Mouse (Mus musculus) left cerebral cortex, postnatal 36 days (tissue): Measurements from ENCODE around the gene Kifc3. TPM values are rescaled to one million over a fixed set of nuclear protein-coding genes. Genes with fewer than 3 reads are reported as not detected.
"Not testable (repeated sequence)": the region's sequence is repeated elsewhere in the genome, so short reads cannot be mapped to it uniquely, and the experiment has no call there.

Experiments
- DNase-seq, 2 experiments: peaks; one replicate each; pipeline ENCODE4 v3.0.0; 2021 to 2022; ENCODE audit warnings: low spot score in 2 of 2, mixed read lengths in 1 of 2
- intact Hi-C: fragments of 180-260 bp; cut with DNase I; formaldehyde crosslinking; loops from one replicate; pipeline ENCODE4 v1.15.1; 2025
- total RNA-seq, 2 experiments: library from RNA; stranded (reverse); gene quantifications; 2 replicates each; pipeline ENCODE4 v1.2.3; 2021

The Kifc3 gene
- 10 to 100 TPM; 51.8 to 59.0 TPM for total RNA-seq

DNA sequence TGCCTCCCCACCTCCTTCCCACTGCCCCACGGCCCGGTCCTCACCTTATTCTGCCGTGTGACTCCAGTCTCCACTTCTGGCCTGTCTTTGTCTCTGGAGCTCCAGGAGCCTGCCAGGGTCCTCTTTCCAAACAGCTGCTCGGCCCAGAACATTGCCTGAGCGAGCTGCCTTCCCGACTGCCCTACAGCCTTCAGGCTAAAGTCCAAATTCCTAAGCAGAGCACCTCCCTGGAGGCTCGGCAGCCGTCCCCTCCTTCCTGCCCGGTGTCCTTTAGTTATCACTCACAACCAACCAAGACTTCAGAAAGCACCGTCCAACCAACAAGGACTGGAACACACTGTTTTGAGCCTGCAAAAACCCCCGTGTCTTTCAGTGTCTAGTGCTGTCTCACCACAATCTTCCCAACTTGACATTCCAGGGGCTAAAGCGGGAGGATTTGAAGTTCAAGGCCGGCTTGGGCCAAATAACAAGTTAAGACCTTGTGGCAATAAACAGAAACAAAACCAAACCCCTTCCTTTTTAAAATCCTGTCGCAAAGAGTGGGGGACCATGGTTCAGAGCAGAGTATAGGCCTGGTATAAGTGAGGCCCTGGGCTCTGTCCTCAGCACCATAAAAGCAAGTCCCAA is at the start of gene Kifc3:
Gene Kifc3, minus strand, starts transcription at position 164 of the 627 bp plus-strand sequence.
- intact Hi-C loops: loop anchor here (10.0 kb wide), 2 partner anchors 68 to 98 kb away; no protein-coding TSS in a partner anchor
- no peak for DNase-seq

DNA sequence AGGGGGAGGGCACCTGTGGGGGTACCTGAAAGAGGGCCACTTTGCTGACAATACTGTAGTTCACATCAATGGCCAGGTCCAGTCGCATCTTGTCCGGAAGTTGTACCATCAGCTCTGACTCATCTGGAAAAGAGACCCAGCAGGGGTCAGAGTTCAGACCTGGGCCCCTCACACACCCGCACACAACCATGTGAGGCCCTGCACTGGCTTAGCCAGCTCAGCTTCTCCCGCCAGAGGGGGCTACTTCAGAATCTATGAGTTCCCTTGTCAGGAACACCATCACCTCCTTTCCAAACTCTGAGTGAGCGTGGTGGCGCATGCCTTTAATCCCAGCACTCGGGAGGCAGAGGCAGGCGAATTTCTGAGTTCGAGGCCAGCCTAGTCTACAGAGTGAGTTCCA is 49.4 kb upstream of the Kifc3 start:
- intact Hi-C loops: no loop called here
- DNase-seq: no peak

DNA sequence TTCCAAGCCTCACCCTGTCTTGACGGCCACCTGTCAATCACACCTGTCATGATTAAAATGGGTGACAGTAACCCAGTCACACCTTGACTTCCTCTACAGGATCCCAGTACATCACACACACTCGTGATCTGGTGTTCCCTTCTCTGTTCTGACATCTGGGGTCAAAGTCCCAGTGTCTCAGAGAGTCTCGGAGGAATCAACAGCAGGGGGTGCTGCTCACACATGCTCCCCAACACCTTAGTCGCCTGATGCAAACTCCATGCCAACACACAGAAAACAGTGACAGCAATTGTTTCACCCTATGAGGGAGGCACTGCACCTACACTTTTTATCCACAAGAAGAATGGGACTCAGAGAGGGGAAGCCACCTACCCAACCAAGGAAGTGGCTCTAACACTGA is 47.2 kb upstream of the Kifc3 start:
- intact Hi-C loops: loop anchor here (5.0 kb wide), 1 partner anchor 182 kb away; the partner anchor contains the start of gene Cfap20
- DNase-seq: no peak

DNA sequence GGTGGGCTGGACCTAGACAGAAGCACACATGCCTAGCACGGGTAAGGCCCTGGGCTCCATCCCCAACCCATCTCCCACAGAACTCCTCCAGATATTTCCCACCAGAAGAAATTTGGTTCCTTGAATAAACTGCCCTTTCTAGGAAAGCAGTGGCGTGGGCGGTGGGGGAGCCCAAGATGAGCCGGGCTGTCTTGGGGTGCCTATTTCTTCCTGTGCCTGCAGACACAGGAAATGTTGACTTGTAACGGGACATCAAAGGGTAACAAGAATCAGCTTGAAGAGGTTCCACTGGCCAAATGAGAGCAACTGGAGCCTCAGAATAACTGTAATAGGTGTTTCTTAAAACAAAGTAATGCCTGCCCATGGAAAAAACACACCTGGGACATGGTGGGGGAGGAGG is 44.7 kb upstream of the Kifc3 start:
- intact Hi-C loops: loop anchor here (5.0 kb wide), 1 partner anchor 185 kb away; the partner anchor contains the start of gene Cfap20
- DNase-seq: no peak

DNA sequence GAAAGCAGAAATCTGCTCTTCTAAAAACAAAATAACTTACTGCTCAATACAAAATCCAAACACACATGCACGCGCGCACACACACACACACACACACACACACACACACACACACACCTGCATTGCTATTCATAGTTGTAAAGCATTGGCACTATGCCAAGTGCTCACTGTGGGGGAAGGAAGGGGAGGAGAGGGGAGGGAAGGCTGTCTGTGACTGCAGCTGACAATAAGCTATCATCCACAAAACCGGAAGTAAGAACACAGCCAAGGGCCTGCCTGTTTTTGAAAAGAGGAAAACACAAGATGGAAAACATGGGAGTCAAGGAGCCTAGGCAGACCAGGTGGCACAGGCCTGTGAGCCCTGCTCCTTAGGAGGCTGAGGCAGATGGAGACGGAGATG is 42.6 kb upstream of the Kifc3 start:
- DNase-seq: no peak
- intact Hi-C loops: loop anchor here (5.0 kb wide), 1 partner anchor 187 kb away; the partner anchor contains the start of gene Cfap20

DNA sequence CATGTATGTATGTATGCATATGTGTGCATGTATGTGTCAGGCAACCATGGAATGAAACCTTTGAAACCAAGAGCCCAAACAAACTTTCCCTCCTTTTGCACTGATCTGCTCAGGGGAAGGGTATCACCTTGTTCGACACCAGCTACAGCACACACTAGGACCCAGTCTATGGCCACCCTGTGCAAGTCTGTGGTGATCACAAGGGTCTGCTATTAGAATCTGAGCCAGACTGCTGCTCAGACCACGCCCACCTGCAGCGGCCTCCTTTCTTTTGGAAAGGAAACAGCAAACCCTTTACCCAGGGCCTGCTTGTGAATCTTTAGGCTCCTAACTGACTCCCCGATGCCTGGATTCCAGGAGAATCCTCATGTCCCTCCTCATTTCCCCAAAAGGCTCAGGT is 41.2 kb upstream of the Kifc3 start:
- intact Hi-C loops: no loop called here
- DNase-seq: no peak

DNA sequence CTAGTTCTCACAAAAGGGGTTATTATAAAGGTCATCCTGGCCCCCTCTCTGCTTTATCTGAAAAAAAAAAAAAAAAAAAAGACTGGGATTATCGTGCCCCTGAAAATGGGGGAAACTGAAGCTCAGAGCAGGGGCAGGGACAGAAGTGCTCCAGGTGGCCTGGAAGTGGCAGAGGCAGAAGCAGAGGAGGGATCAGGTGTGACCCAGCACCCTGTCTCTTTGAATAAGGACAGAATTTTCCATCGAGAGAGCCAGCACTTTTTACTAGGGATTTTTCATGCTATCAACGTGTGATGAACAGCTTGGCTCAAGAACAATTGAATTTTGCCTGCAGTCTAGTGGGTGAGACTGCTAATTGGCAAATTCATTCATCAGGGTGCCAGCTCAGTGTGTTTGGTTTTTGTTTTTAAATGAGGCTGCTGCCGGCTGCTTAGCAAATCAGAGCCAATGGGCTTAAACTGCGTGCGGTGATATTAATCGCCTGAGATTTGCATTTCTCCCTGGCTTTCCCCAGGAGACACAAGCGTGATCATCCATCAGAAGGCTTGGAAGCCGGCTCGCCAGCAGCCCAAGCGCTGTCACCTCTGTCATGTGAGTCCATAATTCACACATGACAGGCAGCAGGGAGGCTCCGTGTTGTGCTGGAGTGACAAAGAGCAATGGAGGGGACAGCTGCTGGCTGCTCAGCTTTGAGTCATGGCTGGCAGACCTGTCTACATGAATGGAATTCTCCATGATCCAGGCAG is 40.4 kb upstream of the Kifc3 start:
- DNase-seq: peak in 1 of 2 experiments; percentile 22
- intact Hi-C loops: no loop called here

DNA sequence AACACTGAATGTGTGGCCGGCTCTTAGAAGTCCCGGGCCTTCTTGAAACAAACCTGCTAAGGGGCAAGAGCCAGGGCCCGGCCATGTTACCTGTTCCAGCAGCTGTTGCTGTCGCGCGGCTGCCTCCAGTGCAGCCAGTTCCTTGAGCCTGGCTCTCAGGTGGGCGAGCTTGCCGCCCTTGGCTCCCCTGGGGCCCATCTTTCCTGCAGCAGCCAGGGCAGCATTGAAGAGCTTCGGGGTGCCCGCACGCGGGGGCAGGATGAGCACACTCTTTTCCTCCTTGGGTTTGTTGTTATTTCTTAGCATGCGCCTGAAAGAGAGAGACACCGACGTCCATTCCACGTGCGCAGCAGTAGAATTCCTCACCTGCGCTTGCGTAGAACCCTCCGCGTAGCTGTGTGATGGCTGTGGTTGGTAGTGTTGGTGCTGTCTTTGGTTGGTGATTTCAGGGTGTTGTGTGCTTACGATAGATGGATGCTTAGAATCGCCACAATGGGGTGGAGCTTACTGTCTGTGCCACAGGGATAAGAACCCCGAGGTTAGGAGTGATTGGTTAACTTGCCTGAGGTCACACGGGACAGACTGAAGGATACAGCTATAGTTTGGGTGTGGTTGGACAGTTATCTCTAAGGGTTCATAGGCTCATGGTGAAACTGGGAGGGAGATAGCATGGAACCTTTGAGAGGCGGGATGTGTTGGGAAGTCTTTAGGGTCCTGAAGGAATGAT is 39.6 kb upstream of the Kifc3 start:
- no peak for DNase-seq
- intact Hi-C loops: no loop called here

DNA sequence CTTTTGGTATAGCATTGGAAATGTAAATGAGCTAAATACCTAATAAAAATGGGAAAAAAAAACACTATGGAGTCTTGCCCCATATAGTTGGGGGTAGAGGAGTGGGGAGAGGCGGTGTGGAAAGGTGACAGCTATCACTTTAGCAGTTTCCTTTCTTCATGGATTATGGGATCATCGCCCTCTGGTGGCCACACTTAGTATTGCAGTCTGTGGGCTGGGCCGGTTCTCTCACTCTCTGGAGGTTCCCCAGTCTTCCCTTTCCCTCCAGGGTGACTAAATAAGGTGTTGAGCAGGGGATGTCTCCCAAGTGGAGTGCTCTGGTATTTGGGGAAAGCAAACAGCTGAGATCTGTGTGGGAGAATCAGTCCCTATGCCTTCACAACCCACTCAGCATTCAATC is 33.1 kb upstream of the Kifc3 start:
- intact Hi-C loops: no loop called here
- peak; percentile 53 to 73 for DNase-seq

DNA sequence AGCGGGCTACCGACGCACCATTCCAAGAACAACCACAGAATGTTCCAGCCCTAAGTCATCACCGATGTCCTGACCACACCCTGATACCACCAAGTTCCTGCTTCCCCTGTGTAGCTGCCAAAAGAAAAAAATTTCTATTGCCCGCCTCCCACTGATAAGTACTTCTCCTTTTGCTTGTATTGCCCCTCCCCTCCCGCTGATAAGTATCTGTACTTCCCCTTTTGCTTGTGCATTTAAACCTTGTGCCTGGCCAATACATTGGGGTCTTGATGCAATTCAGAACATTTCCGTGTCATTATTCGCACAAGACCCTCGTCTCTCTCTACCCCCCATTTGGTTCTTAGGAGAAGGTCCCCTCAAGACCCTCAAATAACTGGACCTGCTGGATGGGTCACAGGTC is 27.5 kb upstream of the Kifc3 start:
- intact Hi-C loops: not testable (repeated sequence)

DNA sequence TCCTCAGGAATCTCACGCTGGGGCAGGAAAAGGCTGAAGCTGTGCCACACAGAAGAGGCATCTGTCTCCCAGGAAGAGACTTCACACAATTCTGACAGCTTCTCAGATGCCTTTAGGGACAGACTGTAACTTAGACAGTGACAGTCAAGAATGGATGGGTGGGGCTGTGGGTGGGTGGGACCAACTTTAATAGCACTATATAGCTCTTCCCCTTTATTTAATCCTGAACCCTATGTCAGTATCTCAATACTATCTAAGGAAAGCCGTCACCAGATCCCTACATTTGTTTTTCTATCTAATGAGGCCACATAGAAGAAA is 24.5 kb upstream of the Kifc3 start:
- DNase-seq: no peak
- intact Hi-C loops: no loop called here

More for the DNA sequence above, 27.5 kb upstream of the Kifc3 start:
- DNase-seq: not testable (repeated sequence)

DNA sequence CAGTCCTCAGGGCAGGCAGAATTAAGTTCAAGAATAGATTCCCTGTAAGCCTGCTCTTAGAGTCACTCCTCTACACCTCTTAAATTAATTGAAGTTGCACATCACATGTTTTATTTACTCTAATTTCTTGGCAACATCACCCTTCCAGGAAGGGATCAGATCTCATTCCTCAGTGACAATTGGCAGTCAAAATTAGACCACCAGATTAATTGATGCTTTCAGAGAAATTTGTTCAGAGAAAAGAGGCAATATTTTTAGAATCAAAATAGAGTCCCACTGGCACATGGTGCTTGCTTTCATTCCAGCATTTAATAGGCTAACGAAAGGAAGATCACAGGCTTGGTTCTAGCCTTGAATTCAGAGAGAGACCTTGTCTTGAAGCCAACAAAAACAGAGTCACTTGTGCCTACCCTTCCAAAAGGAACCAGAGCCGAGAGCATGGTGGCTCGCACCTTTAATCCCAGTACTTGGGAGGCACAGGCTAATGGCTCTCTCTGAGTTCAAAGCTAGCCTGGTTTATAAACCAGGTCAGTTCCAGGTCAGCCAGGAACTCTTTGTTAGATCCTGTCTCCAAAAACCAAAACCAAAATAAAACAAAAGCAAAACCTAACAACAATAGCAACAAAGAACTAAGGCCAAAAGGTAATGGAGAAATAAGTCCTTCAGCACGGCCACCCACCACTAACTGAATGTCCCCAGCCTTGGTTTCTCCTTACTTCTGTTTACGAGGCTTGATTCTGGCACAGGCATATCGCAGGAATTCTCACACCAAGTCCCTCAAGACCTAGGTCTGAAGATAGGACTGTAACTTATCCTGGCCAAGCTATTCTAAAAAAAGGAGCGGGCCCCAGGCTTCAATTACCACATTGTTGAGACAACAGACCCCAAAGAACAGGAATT is 23.9 kb upstream of the Kifc3 start:
- DNase-seq: no peak
- intact Hi-C loops: no loop called here

DNA sequence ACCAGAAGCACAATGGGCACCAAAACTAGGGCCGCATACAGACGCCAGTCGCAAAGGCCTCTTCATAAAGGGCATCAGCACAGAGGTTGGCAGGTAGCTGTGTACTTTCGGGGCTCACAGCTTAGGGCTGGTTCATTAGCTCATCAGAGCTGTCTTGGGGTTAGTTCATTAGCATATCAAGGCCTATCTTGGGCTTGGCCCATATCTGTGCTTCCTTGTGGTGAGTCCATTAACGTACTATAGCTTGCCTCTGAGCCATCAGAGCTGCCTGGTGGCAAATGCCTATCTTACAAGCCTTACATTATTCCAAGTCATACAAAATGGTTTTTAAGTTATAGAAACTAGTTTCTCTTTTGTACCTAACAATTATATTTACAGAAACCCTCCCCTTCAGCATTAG is 21.4 kb upstream of the Kifc3 start:
- no peak for DNase-seq

DNA sequence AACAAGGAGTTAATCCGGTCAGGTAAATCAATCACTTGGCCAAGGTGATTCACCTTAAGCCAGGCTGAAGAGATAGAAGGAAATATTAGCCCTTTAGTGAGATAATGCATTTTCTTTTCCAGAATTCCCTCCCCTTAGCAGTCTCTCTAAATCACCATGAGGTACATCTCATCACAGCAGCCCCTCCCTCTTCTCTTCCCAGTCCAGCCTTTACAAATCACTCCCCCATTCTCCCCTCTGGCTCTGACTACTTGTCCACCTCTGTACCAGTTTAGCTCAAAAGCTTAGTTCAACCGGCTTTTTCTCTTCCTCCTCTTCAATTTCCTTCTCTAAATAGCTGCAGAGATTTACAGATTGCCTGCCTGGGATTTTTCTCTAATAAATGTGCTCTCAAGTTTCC is 18.4 kb upstream of the Kifc3 start:
- intact Hi-C loops: no loop called here
- DNase-seq: no peak

More for the DNA sequence above, 21.4 kb upstream of the Kifc3 start:
- intact Hi-C loops: no loop called here

DNA sequence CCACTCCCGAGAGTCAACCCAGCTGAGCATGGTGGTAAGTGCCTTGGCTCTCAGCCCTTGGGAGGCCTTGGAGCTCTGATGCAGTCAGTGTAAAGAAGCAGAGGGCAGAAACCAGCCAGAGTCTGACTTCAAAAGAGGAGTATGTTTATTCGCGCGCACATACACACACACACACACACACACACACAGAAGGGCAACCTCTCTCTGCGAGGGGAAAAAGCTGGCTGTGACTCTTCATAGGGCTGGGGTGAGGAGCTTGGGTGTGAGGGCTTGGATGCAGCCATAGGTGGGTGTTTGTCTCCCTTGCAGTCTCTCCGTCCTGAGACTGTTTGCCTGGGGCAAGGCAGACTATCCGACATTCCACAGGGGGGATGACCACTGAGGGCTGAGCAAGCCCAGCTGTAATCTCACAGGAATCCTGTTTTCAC is 18.0 kb upstream of the Kifc3 start:
- intact Hi-C loops: no loop called here
- no peak for DNase-seq

DNA sequence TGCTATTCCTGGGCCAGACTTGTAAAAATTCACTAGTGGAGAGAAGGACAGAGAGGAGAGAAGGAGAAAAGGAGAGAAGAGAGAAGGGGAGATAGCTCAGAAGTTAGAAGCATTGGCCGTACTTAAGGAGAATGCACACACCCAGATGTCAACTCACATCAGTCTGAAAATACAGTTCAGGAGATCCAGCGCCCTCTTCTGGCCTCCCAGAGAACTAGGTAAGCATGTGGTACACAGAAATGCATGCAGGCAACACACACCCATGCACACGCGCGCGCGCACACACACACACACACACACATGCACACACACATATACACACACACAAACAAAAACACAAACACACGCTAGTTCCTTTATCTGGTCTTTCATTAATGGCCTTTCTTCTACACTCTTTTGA is 17.0 kb upstream of the Kifc3 start:
- intact Hi-C loops: no loop called here
- DNase-seq: no peak

DNA sequence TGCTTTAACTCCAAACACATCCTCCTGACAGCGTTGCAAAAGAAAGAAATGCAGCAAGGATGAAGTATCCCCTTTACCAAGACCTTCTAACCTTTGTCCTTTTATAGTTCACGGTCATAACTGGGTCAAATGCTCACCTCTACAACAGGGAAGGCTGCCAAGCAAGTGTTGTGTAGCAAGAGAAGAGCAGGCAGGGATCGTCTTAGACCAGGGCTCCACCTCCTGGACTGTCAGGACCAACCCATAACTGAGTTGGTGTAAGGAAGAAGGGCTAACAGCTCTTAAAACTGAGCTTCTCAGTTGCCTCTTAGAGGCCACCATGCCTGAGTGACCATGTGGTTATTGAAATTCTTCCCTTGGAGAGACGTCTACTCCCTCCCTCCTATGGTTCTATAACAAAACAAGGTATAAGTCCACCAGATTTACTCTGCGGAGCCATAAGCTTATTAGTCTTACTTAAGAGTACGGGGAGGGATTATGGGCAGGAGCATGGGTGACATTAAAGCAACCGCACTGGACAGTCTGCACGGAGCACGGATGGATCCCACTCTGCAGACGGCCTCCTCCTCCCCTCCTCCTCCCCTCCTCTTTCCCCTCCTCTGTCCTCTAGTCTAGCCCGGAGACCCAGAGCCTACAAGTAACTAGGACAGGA is 13.2 kb upstream of the Kifc3 start:
- intact Hi-C loops: no loop called here
- DNase-seq: no peak

DNA sequence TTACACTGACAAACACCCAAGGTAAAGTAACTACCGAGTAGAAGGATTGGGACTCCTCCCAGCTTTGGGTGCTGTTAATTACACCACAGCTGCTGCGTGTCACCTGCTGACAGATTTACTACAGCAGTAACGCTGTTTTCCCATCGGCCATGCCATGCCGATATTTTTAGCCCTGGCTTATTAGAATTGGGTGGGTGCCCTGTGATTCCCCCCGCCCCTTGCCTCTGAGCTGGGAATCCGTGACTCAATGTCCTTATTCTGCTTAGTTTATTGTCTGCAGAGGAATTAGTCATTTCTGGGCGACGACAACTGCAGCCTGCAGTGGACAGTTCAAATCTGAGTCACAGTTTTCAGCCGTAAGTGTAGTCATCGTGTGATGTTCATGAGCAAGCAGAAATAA is 7.3 kb upstream of the Kifc3 start:
- DNase-seq: no peak

DNA sequence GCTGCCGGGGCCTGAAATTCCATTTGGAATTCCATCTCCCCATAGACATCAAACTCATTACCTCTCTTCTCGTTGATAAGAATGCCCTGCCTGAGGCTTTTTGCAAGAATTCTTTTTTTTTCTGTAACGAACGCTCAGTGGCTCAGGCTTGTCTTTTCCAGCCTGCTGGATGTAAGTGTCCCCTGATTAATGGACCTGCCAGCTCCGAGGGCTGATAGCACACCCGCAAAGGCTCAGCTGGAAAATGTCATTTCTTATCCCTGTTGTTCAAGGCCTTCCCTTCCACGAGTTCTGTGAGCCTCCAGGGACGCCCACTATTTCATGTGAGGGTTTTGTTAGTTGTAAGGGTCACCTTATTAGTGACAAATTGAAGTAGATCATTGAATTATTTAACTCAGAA is 3.3 kb upstream of the Kifc3 start:
- intact Hi-C loops: loop anchor here (2.0 to 10.0 kb wide), 3 partner anchors 71 to 263 kb away; no protein-coding TSS in a partner anchor
- no peak for DNase-seq

More for the DNA sequence above, 7.3 kb upstream of the Kifc3 start:
- intact Hi-C loops: loop anchor here (10.0 kb wide), 2 partner anchors 75 to 105 kb away; no protein-coding TSS in a partner anchor
